Mouse (Mus musculus) testis, adult 2 months (tissue): ENCODE results near the gene Hyal3. TPM values are rescaled to one million over a fixed set of nuclear protein-coding genes. Genes with fewer than 3 reads are reported as not detected.
A peak's percentile ranks its signal among the peaks of the same experiment; 100 is the strongest.

Source experiments
- H3K27ac ChIP-seq: fragments of 200-500 bp; 2 replicates; pipeline ENCODE4 v1.5.1; 2012; ENCODE audit warnings: low read depth, low read length; ENCODE audit not compliant: control insufficient read depth, insufficient read depth
- H3K27me3 ChIP-seq: fragments of 200-500 bp; 2 replicates; pipeline ENCODE4 v1.6.1; 2012; ENCODE audit warnings: mild to moderate bottlenecking, low read length, moderate library complexity; ENCODE audit not compliant: control insufficient read depth, insufficient read depth
- H3K36me3 ChIP-seq: fragments of 200-500 bp; 2 replicates; pipeline ENCODE4 v1.6.1; 2012; ENCODE audit warnings: mild to moderate bottlenecking, low read length; ENCODE audit not compliant: control insufficient read depth, insufficient read depth
- H3K4me1 ChIP-seq: fragments of 200-500 bp; 2 replicates; pipeline ENCODE4 v1.6.1; 2012; ENCODE audit warnings: low read length; ENCODE audit not compliant: control insufficient read depth, insufficient read depth
- H3K4me3 ChIP-seq: fragments of 200-500 bp; 2 replicates; pipeline ENCODE4 v1.5.1; 2012; ENCODE audit warnings: low read depth, mild to moderate bottlenecking, low read length, moderate library complexity, mixed read lengths; ENCODE audit not compliant: control insufficient read depth
- CTCF ChIP-seq: fragments of 200-500 bp; IDR thresholded peaks from 2 replicates; pipeline ENCODE4 v1.5.1; 2012; ENCODE audit warnings: low read depth, mild to moderate bottlenecking, inconsistent platforms, low read length, moderate library complexity; ENCODE audit not compliant: control insufficient read depth, insufficient read depth, insufficient replicate concordance
- POLR2A ChIP-seq: fragments of 200-500 bp; IDR thresholded peaks from 2 replicates; pipeline ENCODE4 v1.6.1; 2012; ENCODE audit warnings: low read depth, mild to moderate bottlenecking, inconsistent platforms, low read length, moderate library complexity; ENCODE audit not compliant: control insufficient read depth
- polyA plus RNA-seq: library from polyadenylated mRNA; depleted of rRNA; stranded (reverse); fragments of >200 nt; gene quantifications from 2 replicates; pipeline ENCODE4 v1.2.3, GENCODE M21; 2012

Hyal3 gene
- polyA plus RNA-seq, 1 experiment = 1.8 TPM

- TF ChIP-seq POLR2A (no peak), CTCF (no peak)
- Histone ChIP-seq H3K4me1 (no peaks in the 10 kb centered on the region; the same call in 1 of the 2 replicates), H3K27me3 (no peaks in the 10 kb centered on the region), H3K27ac (no peak overlapping the region), H3K4me3 (no peak overlapping the region), H3K36me3 (no peaks in the 10 kb centered on the region)
These were observed 12.7 kb downstream of the Hyal3 start for GRCm38 (mm10) chr9:107593101-107593976.

- Histone ChIP-seq H3K36me3 (no peaks in the 10 kb centered on the region), H3K27me3 (no peaks in the 10 kb centered on the region), H3K27ac (no peak overlapping the region), H3K4me1 (peaks cover 4% of the 10 kb centered on the region), H3K4me3 (no peak overlapping the region)
- TF ChIP-seq CTCF = no peak
- no peak for TF ChIP-seq POLR2A
These were observed 13.9 kb downstream of the Hyal3 start for GRCm38 (mm10) chr9:107594281-107595062.

GRCm38 (mm10) chr9:107596619-107597569 is 16.3 kb downstream of the Hyal3 start:
- H3K36me3 ChIP-seq = no peaks in the 10 kb centered on the region
- no peak overlapping the region for H3K4me3 ChIP-seq
- no peaks in the 10 kb centered on the region for H3K27me3 ChIP-seq
- H3K4me1 ChIP-seq = peaks cover 8% of the 10 kb centered on the region
- no peak for TF ChIP-seq POLR2A
- TF ChIP-seq CTCF = no peak
- no peak overlapping the region for H3K27ac ChIP-seq

- no peaks in the 10 kb centered on the region for H3K36me3 ChIP-seq
- TF ChIP-seq CTCF (no peak), POLR2A (no peak)
- H3K4me1 ChIP-seq = peaks cover 15% of the 10 kb centered on the region
- H3K4me3 ChIP-seq = no peak overlapping the region
- no peaks in the 10 kb centered on the region for H3K27me3 ChIP-seq
- no peak overlapping the region for H3K27ac ChIP-seq
These were observed 17.8 kb downstream of the Hyal3 start for GRCm38 (mm10) chr9:107598385-107598784.

GRCm38 (mm10) chr9:107599433-107599832 is 18.8 kb downstream of the Hyal3 start:
- TF ChIP-seq POLR2A (no peak), CTCF (no peak)
- Histone ChIP-seq H3K4me3 (peak overlapping the region; percentile 23; the same call in 1 of the 2 replicates), H3K36me3 (no peaks in the 10 kb centered on the region), H3K27me3 (no peaks in the 10 kb centered on the region), H3K4me1 (peaks cover 15% of the 10 kb centered on the region), H3K27ac (no peak overlapping the region)

- Histone ChIP-seq H3K4me3 (peak overlapping the region; percentile 23), H3K36me3 (no peaks in the 10 kb centered on the region), H3K4me1 (peaks cover 15% of the 10 kb centered on the region), H3K27ac (no peak overlapping the region), H3K27me3 (no peaks in the 10 kb centered on the region)
- TF ChIP-seq POLR2A (no peak), CTCF (no peak)
These were observed 19.2 kb downstream of the Hyal3 start for GRCm38 (mm10) chr9:107599842-107600241.
